Mouse (Mus musculus) gastrocnemius, adult 8-10 months (tissue): ENCODE results near the gene Lrch3. TPM values are rescaled to one million over a fixed set of nuclear protein-coding genes. Genes with fewer than 3 reads are reported as not detected.
"Not testable (repeated sequence)": the region's sequence is repeated elsewhere in the genome, so short reads cannot be mapped to it uniquely, and the experiment has no call there.

Experiments
- DNase-seq, 2 experiments: peaks; one replicate each; pipeline ENCODE4 v3.0.0; 2022; ENCODE audit warnings: low spot score in 2 of 2
- total RNA-seq, 4 experiments: library from RNA; stranded (reverse); gene quantifications; 2 replicates each; pipeline ENCODE4 v1.2.4; 2022

The Lrch3 gene
- total RNA-seq, 4 experiments from 2014 or later = 11.6 to 15.3 (median 13.8) TPM

GRCm38 (mm10) chr16:33054927-33055326 is 141.0 kb downstream of the Lrch3 start:
- DNase-seq = not testable (repeated sequence)

DNA sequence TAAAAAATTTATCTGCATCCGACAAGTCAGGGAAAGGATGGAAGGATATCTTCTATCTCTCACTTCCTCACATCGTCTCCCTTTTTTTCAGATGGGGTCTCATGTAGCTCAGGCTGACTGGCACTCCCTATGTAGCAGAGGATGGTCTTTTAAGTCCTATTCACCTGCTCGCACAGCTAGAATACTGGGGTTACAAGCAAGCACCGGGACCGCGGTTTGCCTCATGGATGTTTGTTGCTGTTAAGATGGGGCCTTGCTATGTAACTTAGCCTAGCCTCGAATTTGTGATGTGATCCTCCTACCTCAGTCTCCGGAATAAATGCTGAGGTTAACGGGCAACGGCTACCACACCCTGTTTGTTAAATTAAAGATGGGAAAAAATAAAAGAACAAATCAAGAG is 141.8 kb downstream of the Lrch3 start:
- DNase-seq = no peak

DNA sequence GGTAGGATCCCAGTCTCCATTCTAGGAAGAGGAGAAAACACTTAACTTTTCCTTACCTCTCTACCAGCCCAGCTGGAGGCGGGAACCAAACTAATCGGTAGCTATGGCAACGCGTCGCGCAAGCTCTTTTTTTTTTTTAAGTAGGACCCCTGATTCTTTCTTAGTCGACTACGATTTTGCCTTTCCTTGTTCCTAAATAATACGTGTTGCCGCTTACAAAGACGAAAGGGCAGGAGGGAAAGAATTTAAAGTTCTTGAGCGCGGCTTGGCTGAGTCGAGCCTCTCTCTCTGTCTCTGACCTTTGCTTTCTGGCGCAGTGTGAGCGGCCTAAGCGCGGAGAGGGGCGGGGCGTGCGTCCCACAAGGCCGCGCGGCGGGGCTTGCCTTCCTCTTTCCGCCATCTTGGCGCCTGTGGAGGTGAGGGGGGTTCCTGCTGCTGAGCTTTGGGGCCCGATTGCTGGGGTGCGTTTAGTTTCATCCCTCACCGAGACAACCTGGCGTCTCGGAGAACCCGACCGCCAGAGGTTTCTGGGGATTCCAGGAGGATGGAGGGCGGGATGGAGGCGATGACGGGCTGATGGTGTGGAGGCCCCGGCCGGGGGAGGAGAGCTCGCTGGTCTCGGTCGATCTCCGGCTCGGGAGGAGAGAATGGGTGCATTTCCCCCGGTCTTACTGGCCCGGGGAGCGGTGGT is 142.3 kb downstream of the Lrch3 start, which contains the start of the genes Iqcg and Rpl35a:
Gene Iqcg, minus strand, starts transcription at position 124 of the 691 bp plus-strand sequence.
Gene Rpl35a, plus strand, starts transcription at position 359 of the 691 bp plus-strand sequence.
- peak; percentile 84 to 85 for DNase-seq

- DNase-seq = no peak
Observed at GRCm38 (mm10) chr16:33056786-33057185, 142.9 kb downstream of the Lrch3 start.

DNA sequence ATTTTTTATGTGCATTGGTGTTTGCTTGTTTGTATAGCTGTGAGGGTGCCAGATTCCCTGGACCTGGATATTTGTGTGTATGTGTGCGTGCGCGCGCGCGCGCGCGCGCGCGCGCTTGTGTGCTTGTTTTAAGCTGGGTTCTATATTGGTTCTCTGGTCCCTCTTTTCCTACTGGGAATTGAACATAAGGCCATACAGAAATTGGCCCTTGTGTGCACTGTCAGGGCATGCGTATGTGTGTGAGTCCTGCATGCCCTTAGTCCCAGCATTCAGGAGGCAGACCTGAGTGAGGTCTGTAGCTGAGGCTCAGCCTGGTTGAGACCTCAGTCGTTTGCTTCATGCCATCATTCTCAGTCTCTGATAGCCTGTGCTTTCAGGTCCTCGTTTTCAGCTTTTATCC is 144.1 kb downstream of the Lrch3 start:
- no peak for DNase-seq

DNA sequence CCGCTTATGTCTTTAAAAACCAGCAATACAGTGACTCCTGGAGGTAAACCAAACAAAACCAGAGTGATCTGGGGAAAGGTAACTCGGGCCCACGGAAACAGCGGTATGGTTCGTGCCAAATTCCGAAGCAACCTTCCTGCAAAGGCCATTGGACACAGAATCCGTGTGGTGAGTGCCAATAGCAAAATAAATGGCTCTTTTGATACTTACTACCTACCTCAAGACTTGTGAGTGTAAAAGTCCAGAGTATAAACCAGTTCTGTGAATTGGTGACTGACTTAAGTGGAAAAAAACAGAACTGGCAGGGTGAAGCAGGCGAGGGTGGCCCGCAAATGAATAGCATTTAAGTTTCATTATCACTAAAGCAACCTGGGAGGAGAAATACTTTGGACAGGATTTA is 144.8 kb downstream of the Lrch3 start:
- not testable (repeated sequence) for DNase-seq

DNA sequence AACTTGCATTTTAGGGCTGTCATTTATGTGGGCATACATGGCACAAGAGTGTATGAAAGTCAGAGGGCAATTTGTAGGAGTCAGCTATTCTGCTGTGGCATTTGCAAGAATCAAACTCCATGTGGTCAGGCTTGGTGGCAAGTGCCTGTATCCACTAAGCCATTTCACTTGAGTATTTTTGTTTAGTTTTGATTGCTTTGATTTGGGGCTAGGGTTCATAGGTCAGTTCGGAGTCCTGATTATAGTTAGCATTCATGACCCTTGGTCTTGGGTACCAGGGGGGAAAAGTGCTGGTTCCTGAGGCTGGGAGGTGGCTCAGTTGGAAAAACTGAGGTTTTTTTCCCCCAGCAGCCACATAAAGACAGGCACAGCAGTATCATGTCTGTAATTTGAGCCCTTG is 145.6 kb downstream of the Lrch3 start:
- no peak for DNase-seq

DNA sequence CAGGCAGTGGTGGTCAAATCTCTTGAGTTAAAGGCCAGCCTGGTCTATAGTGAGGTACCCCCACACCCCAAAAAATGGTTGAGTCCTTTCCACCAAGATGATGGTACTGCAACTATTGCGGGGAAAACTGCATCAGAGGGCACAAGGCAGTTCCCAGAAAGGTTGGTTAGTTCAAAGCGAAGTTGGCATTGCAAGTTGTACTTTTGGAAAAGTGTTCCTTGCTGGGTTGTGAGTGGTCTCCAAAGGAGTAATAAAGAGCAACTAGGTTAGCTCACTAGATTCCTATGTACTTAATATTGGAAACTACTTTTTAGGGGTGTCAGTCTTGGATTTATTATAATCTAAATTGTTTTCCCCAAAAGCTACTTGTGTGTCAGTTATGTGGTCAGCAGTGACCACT is 147.0 kb downstream of the Lrch3 start:
- DNase-seq = no peak

- no peak for DNase-seq
Observed at GRCm38 (mm10) chr16:33061400-33061799, 147.5 kb downstream of the Lrch3 start.

DNA sequence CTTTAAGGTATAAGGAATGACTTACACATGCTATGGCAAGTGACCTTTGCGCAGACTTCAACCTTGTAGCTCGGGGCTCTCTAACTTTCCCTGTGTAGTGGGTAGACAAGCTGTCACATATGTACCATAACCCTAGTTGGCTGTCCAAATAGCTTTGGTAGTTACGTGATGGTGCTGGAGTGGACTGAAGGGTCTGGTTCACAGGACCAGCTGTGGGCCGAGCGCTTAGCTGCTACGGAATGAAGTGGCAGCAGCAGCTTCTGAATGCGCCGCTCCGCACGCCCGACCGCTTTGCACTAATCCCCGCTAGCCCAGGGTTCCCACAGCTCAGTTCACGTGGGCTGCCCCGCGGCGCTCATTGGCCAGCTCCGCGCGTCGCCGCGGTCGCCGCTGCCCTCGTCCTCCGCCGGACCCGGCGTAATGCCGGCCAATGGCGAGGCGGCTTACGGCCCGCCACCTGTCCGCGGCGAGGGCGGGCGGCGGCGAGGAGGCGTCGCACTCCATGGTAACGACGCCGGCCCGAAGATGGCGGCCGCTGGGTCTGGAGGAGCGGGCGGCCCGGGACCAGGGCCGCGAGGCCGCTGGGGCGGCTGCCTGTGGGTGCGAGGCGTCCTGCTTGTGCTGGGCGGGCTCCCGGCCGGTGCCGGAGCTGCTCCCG is 148.3 kb downstream of the Lrch3 start, which contains the start of gene Lmln:
Gene Lmln, plus strand, starts transcription at position 498 of the 658 bp plus-strand sequence.
- peak; percentile 78 to 86 for DNase-seq

DNA sequence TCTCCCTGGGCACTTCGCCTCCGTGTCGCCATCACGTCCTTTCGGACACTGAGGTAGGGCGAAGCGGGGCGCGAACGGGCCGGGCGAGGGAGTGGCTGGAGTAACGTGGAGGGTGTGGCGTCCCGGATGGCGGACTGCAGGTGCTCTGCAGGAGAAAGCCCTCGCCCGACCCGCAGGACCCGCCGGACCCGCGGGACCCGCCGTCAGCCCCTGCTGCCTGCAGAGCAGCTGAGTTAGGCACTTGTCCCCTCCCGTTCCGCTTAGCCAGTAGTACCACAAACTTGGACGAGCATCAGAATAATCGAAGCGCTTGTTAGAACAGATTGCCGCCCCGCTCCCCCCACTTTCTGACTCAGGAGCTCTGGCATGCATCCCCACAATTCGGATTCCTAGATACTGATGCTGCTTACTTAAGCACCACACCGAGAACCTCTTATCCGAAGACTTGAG is 148.8 kb downstream of the Lrch3 start:
- DNase-seq = no peak

- no peak for DNase-seq
Observed at GRCm38 (mm10) chr16:33063267-33063666, 149.4 kb downstream of the Lrch3 start.

DNA sequence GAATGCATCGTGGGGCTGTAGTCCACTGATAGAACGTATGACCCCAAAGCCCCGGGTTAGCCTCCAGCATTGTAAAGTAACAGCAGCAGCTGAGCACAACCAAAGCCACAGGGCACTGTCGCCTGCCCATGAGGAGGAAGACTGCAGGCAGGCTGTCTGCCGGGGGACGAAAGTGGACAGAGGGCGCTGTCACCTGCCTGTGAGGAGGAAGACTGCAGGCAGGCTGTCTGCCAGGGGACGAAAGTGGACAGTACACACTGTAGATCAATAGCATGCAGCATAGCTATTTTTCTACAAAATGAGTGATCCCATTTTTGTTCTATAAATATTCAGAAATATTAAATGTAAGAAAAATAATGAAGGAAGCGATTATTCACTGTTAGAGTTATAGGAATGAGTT is 150.7 kb downstream of the Lrch3 start:
- no peak for DNase-seq

Other genes starting within 250 kb of the Lrch3 start
- gene Muc4, start 178.2 kb upstream of the Lrch3 start, total RNA-seq = under 1 TPM in 2 of 4 experiments, not detected in 2; 0.05 to 0.38 TPM
- gene Muc20, start 116.7 kb upstream of the Lrch3 start, total RNA-seq = under 1 TPM; 0.34 to 0.70 (median 0.42) TPM
- gene Smbd1, start 103.6 kb upstream of the Lrch3 start, total RNA-seq = not detected
- gene Fyttd1, start 36.6 kb upstream of the Lrch3 start, total RNA-seq = 100 to 1,000 TPM; 107 to 123 (median 116) TPM
- gene Rubcn, start 36.3 kb upstream of the Lrch3 start, total RNA-seq = 10 to 100 TPM; 22.4 to 29.0 (median 25.9) TPM
- gene Iqcg, start 142.1 kb downstream of the Lrch3 start, total RNA-seq = 1 to 10 TPM; 2.7 to 6.6 (median 3.9) TPM
- gene Rpl35a, start 142.4 kb downstream of the Lrch3 start, total RNA-seq = 100 to 1,000 TPM; 247 to 303 (median 264) TPM
- gene Lmln, start 148.4 kb downstream of the Lrch3 start, total RNA-seq = 1 to 10 TPM; 1.2 to 4.1 (median 2.2) TPM